ENCODE assay signal across 23 mouse cellular contexts in genomic region chr11:107117789-107118188, GRCm38 (mm10). TPM values are rescaled to one million over a fixed set of nuclear protein-coding genes. Genes with fewer than 3 reads are reported as not detected.
DNase-seq lines count a peak whose midpoint lies in the region; ATAC-seq lines count a peak whose summit lies in the region.
"Had no signal": no experiment of that assay in that cellular context is flagged by ENCODE, and none has a peak within 500 bp of the region (broad histone marks: within the 10 kb centered on the region; RNA-seq: fewer than 3 reads in every experiment).

No protein-coding gene starts in this region.

- DNase-seq in adrenal gland, postnatal 10 days = peak; percentile 14
- no peak for DNase-seq in adrenal gland, adult 18-20 months (ENCODE audit: low spot score in 2 of 2)
- DNase-seq in frontal cortex, postnatal 14 days (ENCODE audit: low spot score in 2 of 2) = no peak
- DNase-seq in gastrocnemius, postnatal 14 days = peak; percentile 30
- no peak for DNase-seq in gastrocnemius, postnatal 25 days
- peak; percentile 21 for DNase-seq in right cerebral cortex, postnatal 25 days
- DNase-seq in right cerebral cortex, postnatal 10 days (ENCODE audit: low spot score in 2 of 2) = no peak
- DNase-seq: adrenal gland, adult 2 months; adrenal gland, postnatal 14 days; B cell, adult 2 months; cerebellum, adult 11 months; cerebellum, adult 18-20 months; cerebellum, adult 8-10 months; cerebellum, adult 9-11 months; cerebellum, postnatal 14 days; cerebellum, postnatal 36 days; embryo, embryonic 11 days had no signal

- intact Hi-C loops in gastrocnemius, postnatal 14 days (cut with DNase I; ENCODE audit: low total_unique reads) = no loop called here

- ATAC-seq in frontal cortex, adult (ENCODE audit: low TSS enrichment) = peak; percentile 78; the same call in 1 of the 2 replicates
- ATAC-seq: activated CD4-positive, CD25-positive, alpha-beta regulatory T cell, adult 4 months; CD4-positive, CD25-positive, alpha-beta regulatory T cell, adult 4 months; forebrain, embryonic 14.5 days; forebrain, embryonic 16.5 days; Patski had no signal

RNA-seq across cellular contexts. Expression of gene Bptf, which starts 14.1 kb away (rescaled TPM):
- total RNA-seq in adrenal gland, postnatal 10 days (2021) = 10 to 100 TPM; 33.6 to 42.5 TPM
- total RNA-seq in adrenal gland, adult 18-20 months (2021) = 10 to 100 TPM; 34.2 to 37.6 TPM
- total RNA-seq in gastrocnemius, postnatal 14 days (2021) = 10 to 100 TPM; 20.5 to 22.6 TPM
- 10 to 100 TPM; 18.1 to 20.0 TPM for total RNA-seq in gastrocnemius, postnatal 25 days (2021)

Comparison
In these comparisons a context has a peak if more than half of its experiments do, and no peak if none do; other contexts are left out.
1. DNase-seq: peak in adrenal gland, postnatal 10 days (single experiment), gastrocnemius, postnatal 14 days (single experiment) and right cerebral cortex, postnatal 25 days (single experiment); none in adrenal gland, adult 18-20 months (0 of 2), frontal cortex, postnatal 14 days (0 of 2), gastrocnemius, postnatal 25 days (single experiment) and right cerebral cortex, postnatal 10 days (0 of 2).